Mouse (Mus musculus) bone marrow, adult 2 months (tissue): ENCODE results near the gene Dlg1.

Experiments
- CTCF ChIP-seq: fragments of 200-500 bp; IDR thresholded peaks from 2 replicates; pipeline ENCODE4 v1.5.1; 2011; ENCODE audit warnings: low read length, control low read depth; ENCODE audit not compliant: control insufficient read depth, insufficient read depth
- POLR2A ChIP-seq: fragments of 200-500 bp; IDR thresholded peaks from 2 replicates; pipeline ENCODE4 v1.6.1; 2011; ENCODE audit warnings: low read depth, mild to moderate bottlenecking, control low read depth, low read length, borderline replicate concordance; ENCODE audit not compliant: control insufficient read depth

GRCm38 (mm10) chr16:31846763-31847162, 183.5 kb downstream of the Dlg1 start:
- TF ChIP-seq CTCF (no peak), POLR2A (no peak)
